ENCODE assay signal across 14 mouse cellular contexts in genomic region chr19:50358561-50358960, GRCm38 (mm10).
DNase-seq lines count a peak whose midpoint lies in the region; ATAC-seq and TF ChIP-seq lines count a peak whose summit lies in the region.
"Had no signal": no experiment of that assay in that cellular context is flagged by ENCODE, and none has a peak within 500 bp of the region (broad histone marks: within the 10 kb centered on the region; RNA-seq: fewer than 3 reads in every experiment).

No protein-coding gene starts in this region.

- H3K4me3 ChIP-seq in embryonic facial prominence, embryonic 14.5 days (ENCODE audit: low read depth, low read length), result no peak overlapping the region
- no peak overlapping the region for H3K4me3 ChIP-seq in limb, embryonic 13.5 days
- H3K4me3 ChIP-seq: erythroblast, embryonic 14.5 days; heart, embryonic 10.5 days had no signal

- DNase-seq in gastrocnemius, postnatal 25 days, result peak; percentile 5
- no peak for DNase-seq in gastrocnemius, postnatal 10 days
- DNase-seq in brain, embryonic 14.5 days (ENCODE audit: low read depth), result peak; percentile 72
- peak; percentile 61 for DNase-seq in embryonic facial prominence, embryonic 14.5 days (ENCODE audit: low spot score)
- no peak for DNase-seq in spleen, adult 12 weeks (ENCODE audit: low spot score)
- DNase-seq in urinary bladder, adult 18-20 months (ENCODE audit: low spot score in 2 of 2), result no peak
- DNase-seq: cerebellum, adult 18-20 months; liver, postnatal 0 days; midbrain, embryonic 14.5 days; thymus, postnatal 4 days had no signal

- WGBS in embryonic facial prominence, embryonic 14.5 days, result 35% methylated on average over 2 of the region's 2 CpGs
- WGBS in limb, embryonic 13.5 days, result 17% methylated on average over 2 of the region's 2 CpGs

- H3K4me1 ChIP-seq in embryonic facial prominence, embryonic 14.5 days (ENCODE audit: control insufficient read depth, insufficient read depth, low read length), result no peaks in the 10 kb centered on the region
- peaks cover 20% of the 10 kb centered on the region for H3K4me1 ChIP-seq in limb, embryonic 13.5 days

- no peaks in the 10 kb centered on the region for H3K9me3 ChIP-seq in embryonic facial prominence, embryonic 14.5 days (ENCODE audit: control insufficient read depth, low read length)
- H3K9me3 ChIP-seq in limb, embryonic 13.5 days, result no peaks in the 10 kb centered on the region
- H3K9me3 ChIP-seq: heart, embryonic 10.5 days had no signal

- H3K9ac ChIP-seq in embryonic facial prominence, embryonic 14.5 days (ENCODE audit: low read depth, low read length), result no peak overlapping the region
- H3K9ac ChIP-seq in limb, embryonic 13.5 days, result no peak overlapping the region
- H3K9ac ChIP-seq: liver, postnatal 0 days had no signal

- TF ChIP-seq CTCF in brain, embryonic 14.5 days (IDR thresholded peaks at IDR 0.05; ENCODE audit: borderline replicate concordance, extremely low read depth, insufficient read depth, insufficient read length), result no peak

- no peaks in the 10 kb centered on the region for H3K27me3 ChIP-seq in embryonic facial prominence, embryonic 14.5 days (replicated peaks; ENCODE audit: control insufficient read depth, insufficient read depth, low read length)
- H3K27me3 ChIP-seq in limb, embryonic 13.5 days, result no peaks in the 10 kb centered on the region

- no peak overlapping the region for H3K27ac ChIP-seq in embryonic facial prominence, embryonic 14.5 days (replicated peaks; ENCODE audit: low read depth, low read length)
- peak overlapping the region; percentile 52; the same call in 1 of the 2 replicates for H3K27ac ChIP-seq in limb, embryonic 13.5 days
- H3K27ac ChIP-seq: heart, embryonic 10.5 days; macrophage had no signal

- no peak overlapping the region for H3K4me2 ChIP-seq in embryonic facial prominence, embryonic 14.5 days (ENCODE audit: low read depth, low read length)
- H3K4me2 ChIP-seq in limb, embryonic 13.5 days (replicated peaks), result no peak overlapping the region

- no peak for ATAC-seq in embryonic facial prominence, embryonic 14.5 days (ENCODE audit: low read depth)
- ATAC-seq in limb, embryonic 13.5 days (ENCODE audit: low FRiP score, low read depth), result peak; percentile 73
- ATAC-seq: liver, postnatal 0 days had no signal

- TF ChIP-seq POLR2A in brain, embryonic 14.5 days (IDR thresholded peaks at IDR 0.05; ENCODE audit: borderline replicate concordance, extremely low read depth, insufficient read depth, insufficient read length, poor library complexity, severe bottlenecking), result no peak

- H3K36me3 ChIP-seq in embryonic facial prominence, embryonic 14.5 days (ENCODE audit: control insufficient read depth, insufficient read depth, low read length), result no peaks in the 10 kb centered on the region
- H3K36me3 ChIP-seq in limb, embryonic 13.5 days, result no peaks in the 10 kb centered on the region
- H3K36me3 ChIP-seq: heart, embryonic 10.5 days had no signal

Comparison
In these comparisons a context has a peak if more than half of its experiments do, and no peak if none do; other contexts are left out.
1. DNase-seq: peak in gastrocnemius, postnatal 25 days (single experiment), brain, embryonic 14.5 days (single experiment) and embryonic facial prominence, embryonic 14.5 days (single experiment); none in gastrocnemius, postnatal 10 days (single experiment), spleen, adult 12 weeks (single experiment) and urinary bladder, adult 18-20 months (0 of 2).